Mouse (Mus musculus) ovary, postnatal 14 days (tissue): Measurements from ENCODE around the gene Zc3h12c.

Experiments used
- DNase-seq: peaks from one replicate; pipeline ENCODE4 v3.0.0; 2022; ENCODE audit warnings: low spot score

Gene Zc3h12c

DNA sequence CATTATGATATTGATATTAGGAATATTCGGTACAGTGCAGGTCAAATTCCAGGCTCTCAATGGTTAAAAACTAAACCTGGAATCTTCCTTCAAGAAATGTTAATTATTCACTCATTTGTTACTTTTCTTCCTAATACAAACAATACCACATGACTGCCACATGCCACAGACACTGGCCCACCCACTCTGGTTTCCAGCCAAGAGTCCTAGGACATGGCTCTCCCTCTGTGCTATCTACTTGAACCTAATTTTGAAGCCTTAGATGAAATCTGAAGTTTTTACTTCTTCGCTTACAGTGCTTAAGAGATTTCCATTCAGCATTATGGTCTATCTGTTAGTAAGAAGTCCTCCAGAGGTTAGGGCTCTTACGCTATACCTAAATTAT lies 2.7 kb downstream of the Zc3h12c start:
- DNase-seq, result no peak

DNA sequence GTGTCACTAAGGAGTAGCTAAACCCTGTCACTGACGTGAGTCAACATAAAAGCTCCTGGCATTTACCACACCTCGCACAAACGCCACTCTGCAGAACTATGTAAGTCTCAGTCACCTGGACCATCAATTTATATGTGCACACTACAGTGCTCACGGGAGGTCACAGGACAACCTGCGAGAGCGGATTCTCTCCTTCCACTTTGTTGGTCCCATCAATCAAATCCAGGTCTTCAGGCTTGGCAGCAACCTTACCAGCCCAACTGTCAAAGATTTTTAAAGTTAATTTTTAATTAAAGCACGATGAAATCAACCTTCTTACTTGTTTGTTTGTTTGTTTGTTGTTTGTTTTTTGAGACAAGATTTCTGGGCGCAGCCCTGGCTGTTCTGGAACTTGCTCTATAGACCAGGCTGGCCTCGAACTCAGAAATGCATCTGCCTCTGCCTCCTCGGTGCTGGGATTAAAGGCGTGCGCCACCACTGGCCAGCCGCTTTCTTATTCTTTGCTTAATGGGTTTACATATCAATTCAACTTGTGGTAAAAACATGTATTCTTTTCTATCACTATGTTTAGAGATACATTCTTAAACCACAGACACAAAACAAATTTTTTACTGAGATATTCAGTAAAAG lies 3.2 kb downstream of the Zc3h12c start:
- DNase-seq, result no peak

DNA sequence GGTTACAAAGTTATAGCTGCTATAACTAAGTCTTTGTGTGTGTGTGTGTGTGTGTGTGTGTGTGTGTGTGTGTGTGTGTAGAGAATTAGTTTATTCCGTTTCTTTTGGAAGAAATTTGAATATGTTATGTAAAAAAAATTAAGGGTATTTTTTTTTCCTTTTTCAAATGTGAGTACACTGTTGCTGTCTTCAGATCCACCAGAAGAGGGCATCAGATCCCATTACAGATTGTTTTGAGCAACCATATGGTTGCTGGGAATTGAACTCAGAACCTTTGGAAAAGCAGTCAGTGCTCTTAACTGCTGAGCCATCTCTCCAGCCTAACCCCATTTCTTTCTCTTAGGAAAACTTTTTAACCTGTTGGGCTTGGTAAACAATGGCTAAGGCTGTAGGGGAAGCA lies 7.9 kb downstream of the Zc3h12c start:
- no peak for DNase-seq

DNA sequence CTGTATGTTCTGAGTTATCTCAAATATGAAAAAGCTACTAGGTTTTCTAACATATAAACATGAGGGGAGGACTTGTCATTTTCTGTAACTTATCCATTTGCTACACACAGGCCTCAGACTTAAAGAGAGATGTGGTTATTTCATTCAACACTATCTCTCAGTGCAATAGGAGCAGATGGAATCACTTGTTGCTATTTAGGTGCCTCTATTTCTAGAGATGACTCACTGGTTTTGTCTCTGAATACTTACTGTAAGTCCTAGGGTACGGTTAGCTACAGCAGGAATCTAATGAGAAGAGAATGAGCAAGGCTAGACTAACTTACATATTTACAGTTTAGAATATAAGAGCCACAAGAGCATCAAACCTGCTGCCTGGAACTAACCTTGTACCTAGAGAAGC lies 9.8 kb downstream of the Zc3h12c start:
- no peak for DNase-seq

DNA sequence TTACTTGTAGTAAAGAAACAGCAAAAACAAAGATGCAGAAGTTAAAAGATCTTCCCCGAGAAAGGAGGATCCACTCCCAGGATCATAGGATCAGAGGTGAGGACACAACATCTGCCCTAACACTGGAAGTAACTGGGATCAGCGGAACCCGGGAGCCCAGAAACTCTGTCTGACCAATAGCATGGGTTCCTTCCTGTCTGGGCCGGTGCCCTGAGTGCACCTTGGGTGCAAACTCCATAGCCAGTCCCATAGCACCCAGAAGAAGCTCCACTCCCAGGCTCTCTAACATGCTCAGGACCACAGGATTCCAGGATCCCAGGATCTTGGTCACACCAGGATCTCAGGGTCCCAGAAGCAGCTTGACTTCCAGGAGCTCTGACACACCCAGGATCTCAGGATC lies 13.0 kb downstream of the Zc3h12c start:
- DNase-seq, result no peak

DNA sequence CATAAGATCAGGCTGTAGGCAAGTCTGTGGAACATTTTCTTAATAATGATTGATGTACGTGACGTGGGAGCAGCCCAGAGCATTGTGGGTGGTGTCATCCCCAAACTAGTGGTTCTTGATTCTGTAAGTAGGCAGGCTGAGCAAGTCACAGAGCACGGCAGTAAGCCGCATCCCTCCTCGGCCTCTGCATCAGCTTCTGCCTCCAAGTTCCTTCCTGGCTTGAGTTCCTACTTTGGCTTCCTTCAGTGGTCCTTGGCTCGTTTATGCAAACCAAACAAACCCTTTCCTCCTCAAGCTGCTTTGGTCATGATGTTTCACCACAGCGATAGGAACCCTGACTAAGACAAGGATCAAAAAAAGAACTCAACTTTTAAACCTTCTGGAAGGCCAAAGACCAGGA lies 14.1 kb downstream of the Zc3h12c start:
- no peak for DNase-seq

DNA sequence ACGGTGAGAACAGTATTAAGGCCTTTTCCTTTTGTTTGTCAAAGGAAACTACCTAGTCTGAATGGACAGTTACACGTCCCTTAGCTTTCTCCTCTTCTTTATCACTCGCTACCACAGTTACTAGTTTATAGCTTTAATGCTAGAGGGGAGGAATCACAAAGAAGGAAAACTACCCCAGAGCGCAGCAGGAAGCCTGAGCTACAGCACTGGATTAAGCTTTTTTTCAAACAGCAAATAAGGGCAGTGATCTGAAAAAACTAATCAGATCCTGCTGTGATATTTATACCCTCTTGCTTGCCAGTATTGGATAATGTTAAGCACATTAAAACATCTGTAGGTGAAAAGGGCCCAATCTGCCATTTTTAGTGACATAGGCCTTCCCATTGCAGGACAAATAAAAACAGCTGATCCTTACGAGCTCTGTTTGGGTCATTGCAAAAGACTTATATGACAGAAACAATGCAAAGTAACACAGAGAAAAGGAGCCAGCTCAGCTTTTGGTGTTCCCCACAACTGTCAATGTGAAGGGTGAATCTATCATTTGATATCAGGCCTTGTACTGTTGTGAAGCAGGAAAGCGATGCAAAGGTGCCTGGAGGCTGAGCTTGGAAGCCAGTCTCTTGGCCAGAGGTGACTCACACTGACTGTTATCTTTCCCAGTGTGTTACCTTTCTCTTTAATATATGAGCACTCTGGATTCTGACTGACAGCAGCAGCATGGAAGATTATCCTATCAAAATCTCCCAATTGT lies 16.1 kb downstream of the Zc3h12c start:
- DNase-seq, result no peak

DNA sequence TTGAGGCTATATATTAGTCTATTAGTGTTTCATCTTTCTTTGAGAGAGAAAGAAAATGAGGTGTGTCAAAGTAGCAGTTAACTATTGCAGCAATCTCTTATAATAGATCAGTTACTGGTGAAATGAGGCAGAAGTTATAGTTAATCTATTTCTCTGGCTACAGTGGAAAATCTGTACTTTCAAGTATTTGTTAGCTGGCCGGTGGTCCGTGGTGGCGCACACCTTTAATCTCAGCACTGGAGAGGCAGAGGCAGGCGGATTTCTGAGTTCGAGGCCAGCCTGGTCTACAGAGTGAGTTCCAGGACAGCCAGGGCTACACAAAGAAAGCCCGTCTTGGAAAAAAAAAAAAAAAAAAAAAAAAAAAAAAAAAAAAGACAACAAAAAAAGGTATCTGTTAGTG lies 18.6 kb downstream of the Zc3h12c start:
- no peak for DNase-seq

- DNase-seq, result no peak
Observed at GRCm38 (mm10) chr9:52149286-52149685, 19.1 kb downstream of the Zc3h12c start.

DNA sequence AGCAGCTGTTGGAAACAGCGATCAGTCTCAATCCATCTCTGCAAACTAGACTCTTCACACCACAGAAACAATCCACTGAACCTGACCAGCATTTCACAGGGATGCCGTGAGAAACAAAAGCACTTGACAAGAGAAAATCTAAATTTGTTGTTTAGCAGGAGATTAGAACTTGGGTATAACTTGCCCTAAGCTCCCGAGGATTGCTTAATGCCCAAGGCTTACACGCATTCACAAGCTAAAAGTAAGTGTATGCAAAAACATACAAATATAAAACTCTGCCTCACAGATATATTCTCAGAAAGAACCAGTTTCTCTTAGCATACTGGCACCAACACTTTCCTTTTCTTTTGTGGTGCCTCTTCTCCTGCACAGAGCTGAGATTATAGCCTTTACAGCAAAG lies 19.5 kb downstream of the Zc3h12c start:
- no peak for DNase-seq

DNA sequence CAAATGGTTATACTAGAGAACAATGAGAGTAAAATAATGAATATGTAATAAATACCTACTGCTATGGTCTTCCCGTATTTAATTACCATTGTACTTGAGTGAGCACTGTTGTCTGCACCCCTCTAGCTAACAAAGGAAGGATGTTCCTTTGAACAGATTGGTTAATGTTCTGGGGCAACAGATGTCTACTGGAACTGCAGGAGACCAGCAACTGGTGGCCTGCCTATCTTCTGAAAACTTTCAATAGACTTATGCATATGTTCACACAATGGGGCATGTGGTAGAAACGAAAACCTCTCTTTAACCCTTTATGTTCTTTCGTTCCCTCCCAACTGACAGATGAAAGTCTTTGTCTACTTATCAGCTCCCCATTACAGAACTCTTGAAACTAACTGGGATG lies 20.1 kb downstream of the Zc3h12c start:
- no peak for DNase-seq

DNA sequence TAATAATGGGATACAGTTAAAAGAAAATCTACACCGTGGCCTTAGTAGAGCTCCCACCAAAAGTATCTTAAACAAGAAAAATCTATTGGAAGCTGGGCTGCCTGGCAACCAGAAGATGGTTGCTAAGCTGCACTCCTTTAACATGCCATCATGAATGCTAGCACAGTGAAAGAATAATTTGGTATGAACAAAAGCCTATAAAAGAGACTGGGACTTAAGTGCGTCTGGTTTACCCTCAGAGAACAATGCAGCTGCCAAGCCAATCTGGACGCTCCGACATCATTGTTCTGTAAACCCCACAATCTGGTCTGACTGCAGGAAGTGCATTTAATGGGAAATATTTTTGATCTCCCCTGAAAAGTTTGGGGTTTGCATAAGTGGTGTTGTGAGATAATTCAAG lies 22.1 kb downstream of the Zc3h12c start:
- no peak for DNase-seq

DNA sequence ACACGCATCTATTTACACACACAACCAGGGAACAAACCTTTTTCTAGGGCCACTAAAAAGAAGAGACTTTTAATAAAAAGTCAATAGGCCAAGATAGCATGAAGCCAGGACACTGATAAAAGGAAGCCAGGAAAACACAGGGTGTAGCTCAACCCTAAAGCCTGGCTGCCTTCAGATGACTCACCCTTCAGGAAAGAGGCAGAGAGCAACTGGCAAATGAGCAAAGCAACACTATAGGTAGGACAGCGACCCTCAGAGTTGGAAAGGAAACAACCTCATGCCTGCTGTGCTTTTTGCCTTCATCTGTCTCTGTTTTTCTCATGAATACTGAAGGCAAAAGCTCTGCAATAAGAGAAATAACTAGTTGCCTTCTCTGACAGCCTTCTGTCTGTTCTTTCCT lies 35.6 kb downstream of the Zc3h12c start:
- DNase-seq, result no peak

- DNase-seq, result no peak
Observed at GRCm38 (mm10) chr9:52130348-52130747, 38.0 kb downstream of the Zc3h12c start.

GRCm38 (mm10) chr9:52125225-52125624 lies 43.1 kb downstream of the Zc3h12c start:
- no peak for DNase-seq

GRCm38 (mm10) chr9:52119212-52119611 lies 49.2 kb downstream of the Zc3h12c start:
- no peak for DNase-seq

DNA sequence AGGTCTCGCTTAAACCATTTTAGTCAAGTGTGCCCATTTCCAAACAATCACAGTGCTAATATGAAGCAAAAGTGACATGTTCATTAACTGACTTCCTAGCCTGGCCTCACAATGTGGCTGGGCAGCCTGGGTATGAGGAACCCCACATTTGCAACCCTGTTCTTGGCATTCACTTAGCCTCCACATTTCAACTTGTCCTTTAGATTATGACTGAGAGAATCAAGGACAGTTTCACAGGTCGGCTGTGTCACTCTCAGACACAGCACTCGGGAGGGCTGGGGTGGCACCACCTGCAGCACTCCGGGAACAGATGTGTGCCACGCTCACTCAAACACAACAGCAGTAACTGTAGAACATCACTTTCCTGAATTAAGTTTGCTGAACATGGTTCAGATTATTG lies 55.3 kb downstream of the Zc3h12c start:
- no peak for DNase-seq

- DNase-seq, result no peak
Observed at GRCm38 (mm10) chr9:52110738-52111137, 57.6 kb downstream of the Zc3h12c start.

- no peak for DNase-seq
Observed at GRCm38 (mm10) chr9:52107161-52107560, 61.2 kb downstream of the Zc3h12c start.

GRCm38 (mm10) chr9:52105423-52105822 lies 62.9 kb downstream of the Zc3h12c start:
- no peak for DNase-seq

- no peak for DNase-seq
Observed at GRCm38 (mm10) chr9:52104225-52104615, 64.2 kb downstream of the Zc3h12c start.

GRCm38 (mm10) chr9:52103448-52104224 lies 64.7 kb downstream of the Zc3h12c start:
- DNase-seq, result no peak
